Mouse (Mus musculus): ENCODE data around the gene Klk1b4.
"Not testable (repeated sequence)": the region's sequence is repeated elsewhere in the genome, so short reads cannot be mapped to it uniquely, and the experiment has no call there.

The Klk1b4 gene

DNA sequence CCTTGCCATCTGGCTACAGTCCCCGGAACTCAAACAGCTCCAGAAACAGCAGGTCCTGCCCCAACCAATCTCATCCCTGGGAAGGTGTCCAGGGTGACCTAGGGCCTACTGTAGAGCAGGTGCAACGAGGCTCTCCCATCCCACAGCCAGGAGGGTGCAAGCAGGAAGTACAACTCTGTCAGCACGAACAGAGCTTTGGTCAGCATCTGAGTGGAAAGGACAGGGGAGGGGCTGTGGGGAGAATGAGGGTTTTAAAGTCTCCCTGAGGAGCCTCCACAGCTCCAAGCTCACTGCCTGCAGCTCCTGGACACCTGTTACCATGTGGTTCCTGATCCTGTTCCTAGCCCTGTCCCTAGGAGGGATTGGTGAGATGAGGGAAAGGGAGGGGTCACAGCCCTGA, at the start of gene Klk1b4:
Klk1b4 (plus strand) TSS at position 301 of the 400 bp plus-strand sequence.
- DNase-seq (ENCODE audit: low read depth, low spot score), result not testable (repeated sequence)

DNA sequence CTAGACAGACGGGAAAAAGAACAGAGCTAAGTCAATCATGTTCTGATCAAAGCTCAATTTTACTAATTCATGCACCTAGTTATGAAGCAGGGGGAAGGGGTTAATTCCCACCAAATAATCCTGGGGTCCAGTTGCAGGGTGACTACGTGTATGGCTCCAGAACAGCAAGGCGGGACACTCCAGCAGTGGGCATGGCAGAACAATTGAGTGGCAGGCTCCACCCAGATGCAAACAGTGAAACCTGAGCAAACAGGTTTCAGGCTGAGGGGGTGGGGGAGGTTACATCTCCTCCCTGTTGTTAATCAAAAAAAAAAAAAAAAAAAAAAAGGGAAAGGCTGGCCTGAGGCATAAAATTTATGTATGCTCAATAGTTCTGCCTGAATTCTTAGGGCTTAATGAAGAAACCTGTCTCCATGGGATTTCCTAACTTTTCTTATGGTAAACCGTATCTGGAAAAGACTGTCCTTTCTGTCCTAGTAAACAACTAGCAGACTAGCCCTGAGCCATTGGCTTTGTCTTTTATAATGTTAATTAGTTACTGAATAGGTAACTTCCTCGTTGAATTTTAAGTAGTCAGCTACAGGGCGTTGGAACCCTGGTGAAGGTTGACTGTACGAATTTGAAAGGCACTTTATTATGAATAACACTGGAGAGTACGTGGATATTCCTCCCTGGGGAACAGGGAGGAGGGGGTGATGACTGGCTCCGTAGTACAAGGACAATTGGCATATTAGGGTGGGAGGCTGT, 27.8 kb upstream of the Klk1b4 start:
- no peak for DNase-seq (ENCODE audit: low read depth, low spot score)

DNA sequence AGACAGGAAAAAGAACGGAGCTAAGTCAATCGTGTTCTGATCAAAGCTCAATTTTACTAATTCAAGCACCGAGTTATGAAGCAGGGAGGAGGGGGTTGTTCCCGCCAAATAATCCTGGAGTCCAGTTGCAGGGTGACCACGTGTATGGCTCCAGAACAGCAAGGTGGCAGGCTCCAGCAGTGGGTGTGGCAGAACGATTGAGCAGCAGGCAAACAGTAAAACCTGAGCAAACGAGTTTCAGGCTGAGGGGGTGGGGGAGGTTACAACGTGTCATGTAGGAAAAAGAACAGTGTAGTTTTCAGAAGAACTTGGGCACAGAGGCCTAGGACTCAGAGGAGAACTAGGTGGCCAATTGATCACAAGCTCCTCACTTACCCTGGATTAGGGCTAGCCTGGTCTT, 20.7 kb upstream of the Klk1b4 start:
- not testable (repeated sequence) for DNase-seq (ENCODE audit: low read depth, low spot score)

DNA sequence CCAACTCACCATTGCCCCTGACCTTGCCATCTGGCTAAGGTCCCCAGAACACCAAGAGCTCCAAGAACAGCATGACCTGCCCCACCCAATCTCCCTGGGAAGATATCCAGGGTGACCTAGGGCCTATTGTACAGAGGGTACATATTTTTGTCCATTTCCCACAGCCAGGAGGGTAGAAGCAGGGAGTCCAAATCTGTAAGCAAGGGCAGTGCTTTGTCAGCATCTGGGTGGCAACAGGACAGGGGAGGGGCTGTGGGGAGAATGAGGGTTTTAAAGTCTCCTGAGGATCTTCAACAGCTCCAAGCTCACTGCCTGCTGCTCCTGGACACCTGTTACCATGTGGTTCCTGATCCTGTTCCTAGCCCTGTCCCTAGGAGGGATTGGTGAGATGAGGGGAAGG, 19.3 kb upstream of the Klk1b4 start, which contains the start of gene Klk1b24:
Klk1b24 (plus strand) TSS at position 301 of the 400 bp plus-strand sequence.
- peak; percentile 7 for DNase-seq (ENCODE audit: low read depth, low spot score)

DNA sequence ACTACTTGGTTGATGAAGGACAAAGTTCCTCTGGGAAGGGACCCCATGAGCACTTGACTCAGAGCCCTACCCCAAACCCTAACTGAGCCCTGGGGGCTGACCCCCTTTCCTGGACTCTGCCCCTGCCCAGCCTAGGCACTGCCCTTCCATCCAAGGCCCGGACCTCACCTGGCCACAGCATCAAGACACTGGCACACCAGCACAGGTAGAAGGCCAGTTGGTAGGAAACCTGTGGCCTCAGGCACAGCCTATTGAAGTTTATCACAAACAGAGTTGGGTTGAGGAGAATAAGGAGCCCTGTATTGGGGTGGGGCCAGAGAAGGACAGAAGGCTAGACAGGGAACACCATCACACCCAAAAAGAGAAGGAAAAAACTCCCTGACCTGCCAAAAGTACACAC, 13.8 kb upstream of the Klk1b4 start:
- DNase-seq (ENCODE audit: low read depth, low spot score), result not testable (repeated sequence)

DNA sequence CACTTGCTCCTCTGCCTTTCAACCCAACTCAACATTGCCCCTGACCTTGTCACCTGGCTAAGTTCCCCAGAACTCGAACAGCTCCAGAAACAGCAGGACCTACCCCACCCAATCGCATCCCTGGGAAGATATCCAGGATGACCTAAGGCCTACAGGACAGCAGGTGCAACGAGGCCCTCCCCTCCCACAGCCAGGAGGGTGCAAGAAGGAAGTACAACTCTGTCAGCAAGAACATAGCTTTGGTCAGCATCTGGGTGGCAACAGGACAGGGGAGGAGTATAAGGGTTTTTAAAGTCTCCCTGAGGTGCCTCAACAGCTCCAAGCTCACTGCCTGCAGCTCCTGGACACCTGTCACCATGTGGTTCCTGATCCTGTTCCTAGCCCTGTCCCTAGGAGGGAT, 9.3 kb upstream of the Klk1b4 start, which contains the start of gene Klk1b3:
Klk1b3 (plus strand) TSS at position 301 of the 400 bp plus-strand sequence.
- no peak for DNase-seq (ENCODE audit: low read depth, low spot score)

DNA sequence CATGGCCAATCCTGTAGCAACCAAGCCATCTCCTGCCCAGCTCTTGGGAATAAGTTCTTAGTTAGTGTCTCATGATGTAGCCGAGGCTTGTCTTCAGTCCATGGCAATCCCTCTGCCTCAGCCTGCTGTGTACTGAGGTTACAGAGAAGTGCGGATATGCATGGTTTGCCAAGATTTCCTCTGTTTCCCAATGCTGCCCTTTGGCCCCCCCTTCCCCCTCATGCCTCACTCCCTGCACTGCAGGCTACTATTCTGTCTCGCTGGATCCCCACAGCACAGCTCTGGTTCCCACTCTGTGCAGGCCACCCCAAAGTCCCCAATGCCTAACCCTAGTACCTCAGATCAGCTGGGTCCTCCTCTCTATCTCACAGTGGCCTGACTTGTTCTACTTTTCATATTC, 1.1 kb downstream of the Klk1b4 start:
- no peak for DNase-seq (ENCODE audit: low read depth, low spot score)

DNA sequence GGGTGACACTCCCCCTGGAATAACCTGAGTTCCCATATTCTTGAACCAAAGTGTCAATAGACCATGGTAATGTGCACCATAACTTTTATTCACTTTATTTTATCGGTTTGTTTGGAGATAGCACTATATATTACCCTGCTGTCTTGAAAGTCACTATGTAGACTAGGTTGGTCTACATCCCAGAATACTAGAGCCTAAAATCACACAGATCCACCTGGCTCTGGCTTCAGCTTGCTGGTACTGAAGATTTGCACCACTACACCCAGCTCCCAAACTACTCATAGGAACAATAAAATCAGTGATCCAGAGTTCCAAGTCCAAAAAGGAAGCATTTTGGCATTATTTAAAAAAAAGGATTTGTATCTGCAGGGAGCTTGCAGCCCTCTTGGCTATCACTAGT, 8.4 kb downstream of the Klk1b4 start, which contains the start of gene Klk1b5:
Klk1b5 (plus strand) TSS at position 301 of the 400 bp plus-strand sequence.
- no peak for DNase-seq (ENCODE audit: low read depth, low spot score)

DNA sequence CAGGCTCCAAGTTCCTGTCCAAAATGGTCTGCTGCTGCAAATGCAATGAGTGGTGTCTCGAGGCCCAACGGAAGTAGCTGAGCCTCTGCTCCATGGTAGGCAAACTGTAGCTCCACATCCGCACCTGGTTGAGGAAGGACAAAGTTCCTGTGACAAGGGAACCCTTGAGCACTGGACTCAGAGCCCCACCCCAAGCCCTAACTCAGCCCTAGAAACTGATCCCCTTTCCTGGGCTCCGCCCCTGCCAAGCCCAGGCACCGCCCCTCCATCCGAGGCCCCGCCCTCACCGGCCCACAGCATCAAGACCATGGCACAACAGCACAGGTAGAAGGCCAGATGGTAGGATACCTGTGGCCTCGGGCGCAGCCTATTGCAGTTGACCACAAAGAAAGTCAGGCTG, 14.4 kb downstream of the Klk1b4 start:
- DNase-seq (ENCODE audit: low read depth, low spot score), result not testable (repeated sequence)

DNA sequence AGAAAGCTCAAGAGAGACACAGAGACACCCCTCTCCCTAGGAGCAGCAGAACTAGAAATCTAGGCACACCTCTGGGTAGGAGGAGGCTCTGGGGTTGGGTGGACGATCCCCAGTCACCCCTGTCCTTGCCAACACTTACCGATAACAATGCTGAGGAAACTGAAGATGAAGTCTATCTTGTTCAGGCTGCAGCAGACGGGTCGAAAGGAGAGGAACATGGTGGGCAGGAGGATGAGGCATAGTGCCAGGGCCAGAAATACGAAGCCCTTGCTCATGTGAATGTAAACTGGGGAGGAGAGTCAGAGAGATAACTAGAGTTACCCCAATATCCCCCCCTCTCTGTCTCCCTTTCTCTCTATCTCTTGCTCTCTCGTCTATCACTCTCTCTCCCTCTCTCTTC, 15.1 kb downstream of the Klk1b4 start:
- not testable (repeated sequence) for DNase-seq (ENCODE audit: low read depth, low spot score)

DNA sequence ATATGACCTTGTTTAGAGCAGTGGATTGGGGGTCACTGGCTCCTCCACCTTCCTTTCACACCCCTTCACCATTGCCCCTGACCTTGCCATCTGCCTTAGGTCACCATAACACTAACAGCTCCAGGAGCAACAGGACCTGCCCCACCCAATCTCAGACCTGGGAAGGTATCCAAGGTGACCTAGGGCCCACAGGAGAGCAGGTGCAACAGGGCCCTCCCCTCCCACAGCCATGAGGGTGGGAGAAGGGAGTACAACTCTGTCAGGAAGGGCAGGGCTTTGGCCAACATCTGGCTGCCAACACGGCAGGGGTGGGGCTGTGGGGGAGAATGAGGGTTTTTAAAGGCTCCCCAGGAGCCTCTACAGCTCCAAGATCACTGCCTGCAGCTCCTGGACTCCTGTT, 17.8 kb downstream of the Klk1b4 start, which contains the start of gene Klk1:
Klk1 (plus strand) TSS at position 285 of the 400 bp plus-strand sequence.
- DNase-seq (ENCODE audit: low read depth, low spot score), result no peak

DNA sequence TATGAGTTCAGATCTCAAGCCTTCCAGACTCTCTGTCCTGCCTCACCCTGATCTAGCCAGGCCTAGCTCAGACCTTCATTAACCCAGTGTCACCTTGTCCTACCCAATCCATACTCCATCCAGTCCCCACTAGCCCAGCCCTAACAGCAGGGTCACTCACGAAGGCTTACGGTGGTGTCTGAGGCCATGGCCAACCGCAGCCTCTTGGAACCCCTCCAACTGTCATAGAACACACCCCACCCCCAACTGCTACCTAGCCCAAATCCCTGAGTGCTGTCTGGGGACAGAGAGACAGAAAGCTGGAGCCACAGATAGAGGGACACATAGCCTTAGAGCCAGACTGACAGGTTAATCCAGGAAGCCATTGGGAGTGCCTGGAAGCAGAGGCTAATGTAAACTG, 28.7 kb downstream of the Klk1b4 start, which contains the start of gene Gm36864:
Gm36864 (plus strand) TSS at position 269 of the 400 bp plus-strand sequence.
- no peak for DNase-seq (ENCODE audit: low read depth, low spot score)

DNA sequence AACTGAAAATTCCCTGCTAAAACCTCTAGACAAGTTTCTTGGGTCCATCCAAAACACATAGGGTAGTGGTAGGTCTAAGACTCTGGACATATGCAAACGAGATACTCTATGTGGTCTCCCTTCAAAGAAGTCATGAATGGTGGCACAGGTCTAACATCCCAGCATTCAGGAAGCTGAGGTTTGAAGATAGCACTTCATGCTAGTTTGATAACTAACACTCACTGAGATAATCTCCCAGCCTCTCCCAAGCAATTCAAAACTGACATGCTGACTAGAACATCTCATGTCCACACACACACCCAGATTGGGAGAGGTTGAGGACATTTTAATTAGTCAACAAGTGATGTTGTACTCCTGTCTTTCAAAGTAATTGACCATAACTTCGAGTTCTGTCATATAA, 32.7 kb downstream of the Klk1b4 start:
- DNase-seq (ENCODE audit: low read depth, low spot score), result no peak

DNA sequence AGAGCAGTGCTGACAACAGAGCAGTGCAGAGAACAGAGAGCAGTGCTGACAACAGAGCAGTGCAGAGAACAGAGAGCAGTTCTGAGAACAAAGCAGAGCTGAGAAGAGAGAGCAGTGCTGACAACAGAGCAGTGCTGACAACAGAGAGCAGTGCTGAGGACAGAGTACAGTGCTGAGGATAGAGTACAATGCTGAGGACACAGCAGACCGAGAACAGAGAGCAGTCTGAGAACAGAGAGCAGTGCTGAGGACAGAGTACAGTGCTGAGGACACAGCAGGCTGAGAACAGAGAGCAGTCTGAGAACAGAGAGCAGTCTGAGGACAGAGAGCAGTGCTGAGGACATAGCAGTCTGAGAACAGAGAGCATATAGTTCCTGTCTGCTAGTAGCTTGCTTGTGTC, 33.5 kb downstream of the Klk1b4 start:
- DNase-seq (ENCODE audit: low read depth, low spot score), result no peak

DNA sequence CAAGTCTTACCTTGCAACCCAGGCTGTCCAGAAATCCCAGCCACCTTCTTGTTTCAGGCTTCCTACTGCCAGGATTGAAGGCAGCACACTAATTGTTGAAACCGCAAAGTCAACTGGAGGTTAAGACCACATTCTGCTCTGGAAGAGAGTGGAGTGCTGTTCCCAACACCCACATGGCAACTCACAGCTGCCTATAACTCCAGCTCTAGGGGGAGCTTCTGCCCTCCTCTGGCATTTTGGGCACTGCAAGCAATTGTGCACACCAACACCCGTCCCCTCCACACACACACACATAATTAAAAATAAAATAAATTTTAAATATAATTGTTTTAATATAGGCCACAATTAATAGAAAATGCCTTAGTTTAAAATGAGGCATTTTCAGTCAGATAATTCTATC, 33.9 kb downstream of the Klk1b4 start:
- no peak for DNase-seq (ENCODE audit: low read depth, low spot score)

DNA sequence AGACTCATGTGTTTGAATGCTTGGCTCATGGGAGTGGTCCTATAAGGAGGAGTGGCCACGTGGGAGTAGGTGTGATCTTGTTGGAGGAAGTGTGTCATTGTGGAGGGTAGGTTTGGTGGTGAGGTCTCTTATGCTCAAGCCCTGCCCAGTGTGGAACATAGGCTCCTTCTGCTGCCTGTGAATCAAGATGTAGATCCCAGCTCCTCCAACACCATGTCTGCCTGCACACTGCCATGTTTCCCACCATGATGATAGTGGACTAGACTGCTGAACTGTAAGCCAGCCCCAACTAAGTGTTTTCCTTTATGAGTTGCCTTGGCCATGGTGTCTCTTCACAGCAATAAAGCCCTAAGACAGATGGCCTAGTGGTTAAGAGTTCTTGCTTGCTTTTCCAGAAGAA, 36.8 kb downstream of the Klk1b4 start:
- no peak for DNase-seq (ENCODE audit: low read depth, low spot score)

DNA sequence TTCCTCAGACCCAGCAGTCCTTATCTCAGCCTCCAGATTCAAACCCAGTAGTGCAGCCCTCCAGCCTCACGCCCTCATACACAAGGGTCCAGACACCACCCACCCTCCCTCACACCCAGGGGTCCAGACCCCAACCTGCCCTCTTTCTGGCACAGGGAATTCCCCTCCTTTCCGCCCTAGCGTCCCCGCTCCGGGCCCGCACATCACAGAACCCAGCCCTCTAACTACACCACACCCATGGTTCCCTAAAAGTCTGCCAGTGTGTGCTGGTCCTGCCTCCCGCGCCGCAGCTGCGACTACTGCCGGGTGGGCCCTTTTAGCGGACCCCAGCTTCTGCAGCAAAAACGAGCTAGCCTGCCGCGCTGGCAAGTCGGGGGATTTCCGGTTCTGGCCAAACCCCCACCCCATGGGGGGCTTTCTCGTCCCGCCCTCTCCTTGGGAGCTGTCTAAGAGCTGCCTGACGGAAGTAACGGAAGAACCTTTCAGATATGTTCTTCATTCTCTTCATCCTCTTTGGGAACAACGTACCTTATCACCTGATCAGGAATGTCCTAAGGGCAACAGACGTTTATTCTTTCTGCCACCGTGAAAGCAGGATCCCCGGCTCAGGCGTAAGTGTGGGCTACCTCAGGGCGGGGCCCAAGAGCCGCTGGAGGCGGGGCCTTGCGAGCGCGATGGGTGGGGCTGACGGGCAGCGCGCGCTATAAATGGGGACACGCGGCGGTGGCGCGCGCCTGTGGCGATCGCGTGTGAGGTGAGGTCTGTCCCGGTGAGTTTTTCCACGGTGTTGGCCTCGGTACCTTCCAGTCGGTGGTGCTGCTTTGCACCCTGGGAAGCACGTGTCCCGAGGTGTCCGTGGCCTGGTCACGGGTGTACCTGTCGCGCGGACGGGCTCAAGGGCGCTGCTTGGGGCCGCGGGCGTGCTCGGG, 39.1 kb downstream of the Klk1b4 start, which contains the start of the genes 1700028J19Rik and 2410002F23Rik:
1700028J19Rik (minus strand) TSS at position 641 of the 929 bp plus-strand sequence.
2410002F23Rik (plus strand) TSS at position 668 of the 929 bp plus-strand sequence.
- DNase-seq (ENCODE audit: low read depth, low spot score), result peak; percentile 86

DNA sequence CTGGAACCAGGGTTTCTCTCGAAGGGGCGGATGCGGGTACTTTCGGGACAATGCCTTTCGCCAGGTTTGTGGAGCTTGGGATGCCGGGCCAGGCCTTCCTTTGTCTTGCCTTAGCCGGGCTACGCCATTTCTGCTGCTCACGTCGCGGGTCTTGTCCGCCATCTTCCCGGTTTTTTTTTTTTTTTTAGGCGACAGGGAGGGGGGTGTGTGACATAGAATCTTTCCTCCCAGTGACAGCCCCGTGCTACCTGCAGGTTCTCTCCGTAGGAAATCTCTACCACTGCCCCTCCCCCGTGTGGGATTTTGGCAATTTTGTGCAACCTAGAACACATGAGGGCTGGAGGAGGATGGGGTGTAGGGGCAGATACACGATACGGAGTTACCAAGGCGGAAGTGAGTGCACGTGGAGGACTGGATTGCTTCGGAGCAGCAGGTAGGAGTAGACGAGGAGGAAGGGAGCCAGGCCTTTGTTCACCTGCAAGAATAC, 39.8 kb downstream of the Klk1b4 start:
- DNase-seq (ENCODE audit: low read depth, low spot score), result peak; percentile 29

DNA sequence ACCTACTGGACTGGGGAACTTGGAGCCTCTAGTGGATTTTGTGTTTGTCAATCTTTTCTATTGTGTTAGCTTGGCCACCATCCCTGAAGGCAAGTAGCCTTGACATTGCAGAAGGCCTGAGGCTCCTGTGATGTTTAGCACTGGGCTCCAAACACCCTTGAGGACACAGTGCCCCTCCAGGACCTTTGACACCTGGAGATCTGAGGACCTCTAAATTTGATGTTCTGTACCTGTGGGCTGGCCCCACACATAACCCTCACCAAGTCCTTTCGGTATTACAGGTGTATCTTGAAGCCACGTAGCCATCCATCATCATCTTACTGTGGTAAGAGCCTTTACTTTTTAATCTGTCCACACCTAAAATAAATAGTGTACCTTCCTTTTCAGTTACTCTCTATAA, 40.7 kb downstream of the Klk1b4 start:
- no peak for DNase-seq (ENCODE audit: low read depth, low spot score)

DNA sequence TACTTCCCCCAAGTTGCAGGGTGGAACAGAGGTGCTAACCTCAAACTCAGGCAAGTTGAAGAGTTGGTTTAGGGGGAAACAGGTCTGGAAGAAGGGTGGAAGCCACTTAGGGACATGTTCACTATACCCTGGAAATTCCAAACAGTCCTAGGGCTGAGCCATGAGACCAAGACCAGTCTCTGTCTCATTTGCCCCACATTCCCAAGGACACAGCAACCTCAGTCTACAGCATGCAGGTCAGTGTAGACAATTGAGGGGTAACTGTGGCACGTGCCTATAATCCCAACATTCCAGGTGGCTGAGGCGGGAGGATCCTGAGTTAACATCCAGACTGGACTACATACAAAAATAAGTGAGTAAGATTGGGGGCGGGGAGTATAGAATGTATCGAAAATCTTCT, 42.0 kb downstream of the Klk1b4 start:
- DNase-seq (ENCODE audit: low read depth, low spot score), result no peak

DNA sequence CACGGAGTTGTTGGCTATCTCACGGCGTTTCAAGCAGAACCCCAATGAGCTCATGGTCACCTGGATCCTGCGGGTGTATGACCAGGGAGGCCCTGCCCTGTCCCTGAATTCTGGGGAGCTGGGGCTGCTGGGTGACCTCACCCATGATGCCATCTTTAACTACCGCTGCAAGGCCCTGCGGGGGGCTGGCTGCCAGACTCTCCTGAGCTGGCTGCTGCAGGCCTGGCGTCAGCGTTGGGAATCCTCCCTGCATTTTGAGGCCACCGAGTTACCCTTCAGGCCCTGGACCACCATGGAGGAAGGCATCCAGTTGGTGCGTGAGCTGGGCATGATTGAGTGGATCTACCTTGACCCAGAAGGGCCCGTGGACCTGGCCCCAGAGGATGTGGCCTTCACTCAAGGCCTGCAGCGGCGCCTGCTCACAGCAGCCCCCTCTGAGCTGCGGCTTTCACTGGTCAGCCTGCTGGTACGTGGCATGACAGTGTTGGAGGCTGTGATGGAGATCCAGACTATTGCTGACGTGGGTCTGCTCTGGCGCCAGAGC, 43.6 kb downstream of the Klk1b4 start:
- not testable (repeated sequence) for DNase-seq (ENCODE audit: low read depth, low spot score)
